Mouse (Mus musculus): ENCODE data around the gene Ssmem1. TPM values are rescaled to one million over a fixed set of nuclear protein-coding genes. Genes with fewer than 3 reads are reported as not detected.

Ssmem1 gene
- polyA plus RNA-seq, 1 experiment from 2014 or later = 0.21 TPM

GRCm38 (mm10) chr6:30554621-30555170 is 45.0 kb downstream of the Ssmem1 start:
- H3K36me3 ChIP-seq (replicated peaks) = no peaks in the 10 kb centered on the region
- no peak overlapping the region for H3K9ac ChIP-seq
- no peak overlapping the region for H3K27ac ChIP-seq (replicated peaks)
- H3K27me3 ChIP-seq = peaks cover 35% of the 10 kb centered on the region
- 84% methylated on average over 5 of the region's 5 CpGs for WGBS (ENCODE audit: insufficient replicate concordance)
- H3K4me3 ChIP-seq (replicated peaks) = no peak overlapping the region
- H3K9me3 ChIP-seq (replicated peaks) = no peaks in the 10 kb centered on the region
- no peak for ATAC-seq (ENCODE audit: insufficient read depth)
- no peaks in the 10 kb centered on the region for H3K4me1 ChIP-seq (replicated peaks)
- no peak overlapping the region for H3K4me2 ChIP-seq

DNA sequence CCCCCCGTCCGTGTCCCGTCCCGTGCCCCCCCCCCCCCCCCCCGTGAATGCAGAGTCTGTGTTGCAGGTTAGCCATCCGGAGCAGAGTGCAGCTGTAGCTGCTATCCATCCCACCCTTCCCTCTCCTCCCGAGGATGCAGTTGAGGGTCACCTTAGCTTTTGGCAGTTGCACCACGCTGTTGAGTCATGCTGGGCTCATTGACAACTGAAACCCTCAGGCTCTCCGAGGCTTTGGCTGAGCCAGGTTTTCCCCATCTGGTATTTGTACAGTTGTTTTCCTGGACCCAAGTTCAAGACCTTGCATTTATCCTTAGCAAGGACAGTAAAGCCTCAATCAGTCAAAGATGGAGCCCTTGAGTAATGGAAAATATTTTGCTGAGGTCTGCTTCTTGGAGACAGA is 46.4 kb downstream of the Ssmem1 start:
- H3K4me3 ChIP-seq (replicated peaks) = no peak overlapping the region
- H3K27ac ChIP-seq (replicated peaks) = no peak overlapping the region
- peaks cover 23% of the 10 kb centered on the region for H3K27me3 ChIP-seq
- no peak for ATAC-seq (ENCODE audit: insufficient read depth)
- H3K36me3 ChIP-seq (replicated peaks) = no peaks in the 10 kb centered on the region
- H3K9me3 ChIP-seq (replicated peaks) = no peaks in the 10 kb centered on the region
- H3K4me2 ChIP-seq = no peak overlapping the region
- no peak overlapping the region for H3K9ac ChIP-seq
- 25% methylated on average over 4 of the region's 9 CpGs for WGBS (ENCODE audit: insufficient replicate concordance)
- no peaks in the 10 kb centered on the region for H3K4me1 ChIP-seq (replicated peaks)

DNA sequence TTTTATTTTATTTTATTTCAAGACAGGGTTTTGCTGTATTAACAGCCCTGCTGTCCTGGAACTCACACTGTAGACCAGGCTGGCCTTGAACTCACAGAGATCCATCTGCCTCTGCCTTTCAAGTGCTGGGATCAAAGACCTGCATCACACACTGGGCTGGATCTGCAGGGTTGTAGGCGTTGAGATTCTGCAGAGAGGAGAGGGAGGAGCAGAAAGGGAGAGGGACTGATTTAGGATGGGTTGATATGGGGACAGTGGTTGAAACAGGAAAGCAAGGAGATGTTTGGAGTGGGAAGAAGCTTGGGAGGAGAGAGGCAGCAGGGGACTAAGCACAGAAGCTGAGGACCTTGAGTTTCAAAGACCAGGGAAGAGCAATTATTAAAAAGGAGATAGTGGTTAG is 50.1 kb downstream of the Ssmem1 start:
- H3K36me3 ChIP-seq (replicated peaks) = no peaks in the 10 kb centered on the region
- ATAC-seq (ENCODE audit: insufficient read depth) = no peak
- 30% methylated on average over 1 of the region's 1 CpGs for WGBS (ENCODE audit: insufficient replicate concordance)
- H3K4me2 ChIP-seq = no peak overlapping the region
- H3K27me3 ChIP-seq = peaks cover 5% of the 10 kb centered on the region
- no peak overlapping the region for H3K9ac ChIP-seq
- no peak overlapping the region for H3K27ac ChIP-seq (replicated peaks)
- H3K9me3 ChIP-seq (replicated peaks) = no peaks in the 10 kb centered on the region
- H3K4me1 ChIP-seq (replicated peaks) = no peaks in the 10 kb centered on the region
- no peak overlapping the region for H3K4me3 ChIP-seq (replicated peaks)

GRCm38 (mm10) chr6:30562132-30562531 is 52.5 kb downstream of the Ssmem1 start:
- Histone ChIP-seq H3K4me3 (replicated peaks) (no peak overlapping the region), H3K4me1 (replicated peaks) (no peaks in the 10 kb centered on the region), H3K9me3 (replicated peaks) (no peaks in the 10 kb centered on the region), H3K9ac (no peak overlapping the region), H3K27me3 (peaks cover 5% of the 10 kb centered on the region), H3K27ac (replicated peaks) (no peak overlapping the region), H3K36me3 (replicated peaks) (no peaks in the 10 kb centered on the region), H3K4me2 (no peak overlapping the region)
- WGBS (ENCODE audit: insufficient replicate concordance) = 50% methylated on average over 4 of the region's 4 CpGs
- ATAC-seq (ENCODE audit: insufficient read depth) = no peak

- 46% methylated on average over 6 of the region's 6 CpGs for WGBS (ENCODE audit: insufficient replicate concordance)
- Histone ChIP-seq H3K9me3 (replicated peaks) (no peaks in the 10 kb centered on the region), H3K36me3 (replicated peaks) (no peaks in the 10 kb centered on the region), H3K4me1 (replicated peaks) (no peaks in the 10 kb centered on the region), H3K4me3 (replicated peaks) (no peak overlapping the region), H3K27ac (replicated peaks) (no peak overlapping the region), H3K4me2 (no peak overlapping the region), H3K9ac (no peak overlapping the region), H3K27me3 (peaks cover 5% of the 10 kb centered on the region)
- no peak for ATAC-seq (ENCODE audit: insufficient read depth)
Observed at GRCm38 (mm10) chr6:30563575-30563974, 53.9 kb downstream of the Ssmem1 start.

DNA sequence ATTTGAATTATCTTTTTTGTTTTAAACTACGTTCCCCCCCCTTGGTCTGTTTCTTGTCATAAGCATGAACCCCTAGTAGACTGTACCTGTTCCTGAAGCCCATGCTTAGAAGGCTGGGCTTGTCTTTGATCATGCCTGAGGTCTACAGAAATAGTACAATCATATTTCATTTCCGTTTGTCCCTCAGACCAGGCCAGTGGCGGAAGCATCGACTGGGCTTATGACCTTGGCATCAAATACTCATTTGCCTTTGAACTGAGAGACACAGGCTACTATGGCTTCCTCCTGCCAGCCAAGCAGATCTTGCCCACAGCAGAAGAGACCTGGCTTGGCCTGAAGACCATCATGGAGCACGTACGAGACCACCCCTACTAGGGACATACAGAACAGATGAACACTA is 54.4 kb downstream of the Ssmem1 start:
- Histone ChIP-seq H3K4me2 (no peak overlapping the region), H3K9me3 (replicated peaks) (no peaks in the 10 kb centered on the region), H3K27me3 (peaks cover 5% of the 10 kb centered on the region), H3K4me3 (replicated peaks) (no peak overlapping the region), H3K9ac (no peak overlapping the region), H3K4me1 (replicated peaks) (no peaks in the 10 kb centered on the region), H3K27ac (replicated peaks) (no peak overlapping the region), H3K36me3 (replicated peaks) (no peaks in the 10 kb centered on the region)
- no peak for ATAC-seq (ENCODE audit: insufficient read depth)
- 82% methylated on average over 6 of the region's 6 CpGs for WGBS (ENCODE audit: insufficient replicate concordance)

- 60% methylated on average over 5 of the region's 5 CpGs for WGBS (ENCODE audit: insufficient replicate concordance)
Observed at GRCm38 (mm10) chr6:30568069-30568468, 58.4 kb downstream of the Ssmem1 start, which contains the start of gene Cpa4. Gene Cpa4 (plus strand): TSS chr6:30568369.

DNA sequence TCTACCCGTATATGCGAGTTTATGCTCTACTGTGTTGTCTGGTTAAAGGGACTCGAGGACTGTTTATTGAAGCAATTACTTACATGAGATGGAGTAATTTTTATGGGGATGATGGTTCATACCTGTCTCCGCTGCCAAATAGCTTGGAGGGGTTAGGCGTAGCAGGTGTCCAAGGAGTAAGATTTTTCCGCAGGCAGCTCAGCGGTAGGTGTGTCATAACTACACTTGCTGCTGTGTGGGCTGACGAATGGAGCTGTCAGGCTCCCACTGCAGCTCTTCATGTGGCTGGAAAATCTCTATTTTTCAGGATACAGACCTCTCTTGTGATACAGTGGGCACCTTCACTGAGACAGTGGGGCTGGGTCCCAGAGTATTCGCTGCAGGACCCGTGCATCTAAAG is 59.7 kb downstream of the Ssmem1 start:
- H3K27ac ChIP-seq (replicated peaks) = no peak overlapping the region
- H3K4me2 ChIP-seq = no peak overlapping the region
- no peaks in the 10 kb centered on the region for H3K36me3 ChIP-seq (replicated peaks)
- H3K4me1 ChIP-seq (replicated peaks) = no peaks in the 10 kb centered on the region
- H3K9me3 ChIP-seq (replicated peaks) = no peaks in the 10 kb centered on the region
- H3K27me3 ChIP-seq = no peaks in the 10 kb centered on the region
- 70% methylated on average over 10 of the region's 10 CpGs for WGBS (ENCODE audit: insufficient replicate concordance)
- H3K4me3 ChIP-seq (replicated peaks) = no peak overlapping the region
- no peak overlapping the region for H3K9ac ChIP-seq
- ATAC-seq (ENCODE audit: insufficient read depth) = no peak

More at GRCm38 (mm10) chr6:30568069-30568468, 58.4 kb downstream of the Ssmem1 start, which contains the start of gene Cpa4:
- Histone ChIP-seq H3K9me3 (replicated peaks) (no peaks in the 10 kb centered on the region), H3K27ac (replicated peaks) (no peak within 1 kb of the TSS), H3K4me2 (no peak within 1 kb of the TSS), H3K27me3 (no peaks in the 10 kb centered on the region; the same call in 1 of the 2 replicates), H3K4me1 (replicated peaks) (no peaks in the 10 kb centered on the region), H3K4me3 (replicated peaks) (no peak within 1 kb of the TSS), H3K36me3 (replicated peaks) (no peaks in the 10 kb centered on the region), H3K9ac (no peak within 1 kb of the TSS)
- no peak for ATAC-seq (ENCODE audit: insufficient read depth)

Other genes starting within 250 kb of the Ssmem1 start
- gene Ube2h, start 205.3 kb upstream of the Ssmem1 start, polyA plus RNA-seq (2015; fragmentation: Nextera tagmentation; extraction: Ambion mirVana) = 33.8 and 34.7 TPM in 2 replicates
- 25.1 TPM in 2 replicates for gene Zc3hc1, start 118.8 kb upstream of the Ssmem1 start, polyA plus RNA-seq (2015; fragmentation: Nextera tagmentation; extraction: Ambion mirVana)
- gene Klhdc10, start 108.0 kb upstream of the Ssmem1 start, polyA plus RNA-seq (2015; fragmentation: Nextera tagmentation; extraction: Ambion mirVana) = 8.2 and 8.3 TPM in 2 replicates
- 19.2 and 19.4 TPM in 2 replicates for gene Tmem209, start 66 bp upstream of the Ssmem1 start, polyA plus RNA-seq (2015; fragmentation: Nextera tagmentation; extraction: Ambion mirVana)
- gene Cpa2, start 31.7 kb downstream of the Ssmem1 start, polyA plus RNA-seq (2015; fragmentation: Nextera tagmentation; extraction: Ambion mirVana) = 1.7 and 7.5 TPM in 2 replicates
- 0.06 TPM in 1 of 2 replicates, not detected in the other for gene Cpa4, start 58.5 kb downstream of the Ssmem1 start, polyA plus RNA-seq (2015; fragmentation: Nextera tagmentation; extraction: Ambion mirVana)
- 0.09 and 0.13 TPM in 2 replicates for gene Cpa5, start 101.2 kb downstream of the Ssmem1 start, polyA plus RNA-seq (2015; fragmentation: Nextera tagmentation; extraction: Ambion mirVana)
- gene Cpa1, start 129.4 kb downstream of the Ssmem1 start, polyA plus RNA-seq (2015; fragmentation: Nextera tagmentation; extraction: Ambion mirVana) = 1.8 and 8.5 TPM in 2 replicates
- 2.8 and 3.8 TPM in 2 replicates for gene Cep41, start 183.9 kb downstream of the Ssmem1 start, polyA plus RNA-seq (2015; fragmentation: Nextera tagmentation; extraction: Ambion mirVana)
- gene Mest, start 213.7 kb downstream of the Ssmem1 start, polyA plus RNA-seq (2015; fragmentation: Nextera tagmentation; extraction: Ambion mirVana) = 186 and 187 TPM in 2 replicates

All from liver, embryonic 15.5 days (tissue).